Mouse (Mus musculus) myocyte (in vitro differentiated cells): ENCODE results near the gene Frmd4a.
A peak's percentile ranks its signal among the peaks of the same experiment; 100 is the strongest.

ENCODE experiments used
- CEBPB ChIP-seq: IDR thresholded peaks from 2 replicates; pipeline ENCODE4 v1.6.1; 2011; ENCODE audit warnings: mild to moderate bottlenecking, moderate library complexity; ENCODE audit not compliant: poor library complexity, insufficient read depth, severe bottlenecking
- E2F4 ChIP-seq: IDR thresholded peaks from one replicate; pipeline ENCODE4 v1.6.1; 2011; ENCODE audit warnings: mild to moderate bottlenecking, control low read depth, moderate library complexity; ENCODE audit not compliant: insufficient read depth
- MAX ChIP-seq: IDR thresholded peaks from one replicate; pipeline ENCODE4 v1.6.1; 2011; ENCODE audit warnings: low read depth, mild to moderate bottlenecking, control low read depth
- MYOD1 ChIP-seq, 3 experiments: IDR thresholded peaks; one replicate each; pipeline ENCODE4 v1.6.1; 2011; ENCODE audit warnings: control low read depth in 2 of 3, low read depth in 2 of 3, mild to moderate bottlenecking in 2 of 3, moderate library complexity in 1 of 3; ENCODE audit not compliant: insufficient read length in 2 of 3, control insufficient read depth in 1 of 3
- MYOG ChIP-seq, 3 experiments: IDR thresholded peaks; one replicate each; pipeline ENCODE4 v1.6.1; 2011; ENCODE audit warnings: control low read depth in 2 of 3, low read depth in 2 of 3, mild to moderate bottlenecking in 2 of 3; ENCODE audit not compliant: insufficient read length in 2 of 3, control insufficient read depth in 1 of 3, insufficient read depth in 1 of 3
- POLR2A ChIP-seq: IDR thresholded peaks from one replicate; pipeline ENCODE4 v1.6.1; 2011; ENCODE audit warnings: low read depth, mild to moderate bottlenecking, control low read depth, moderate library complexity; ENCODE audit not compliant: insufficient read length
- POLR2AphosphoS2 ChIP-seq: IDR thresholded peaks from one replicate; pipeline ENCODE4 v1.6.1; 2011; ENCODE audit warnings: low read depth, control low read depth; ENCODE audit not compliant: insufficient read length
- SRF ChIP-seq: IDR thresholded peaks from one replicate; pipeline ENCODE4 v1.6.1; 2011; ENCODE audit warnings: low read depth; ENCODE audit not compliant: control insufficient read depth, insufficient read length
- TCF12 ChIP-seq: IDR thresholded peaks from one replicate; pipeline ENCODE4 v1.6.1; 2011; ENCODE audit warnings: mild to moderate bottlenecking, control low read depth; ENCODE audit not compliant: poor library complexity, insufficient read depth, severe bottlenecking
- USF1 ChIP-seq: IDR thresholded peaks from one replicate; pipeline ENCODE4 v1.6.1; 2011; ENCODE audit warnings: low read depth, mild to moderate bottlenecking, control low read depth, moderate library complexity

DNA sequence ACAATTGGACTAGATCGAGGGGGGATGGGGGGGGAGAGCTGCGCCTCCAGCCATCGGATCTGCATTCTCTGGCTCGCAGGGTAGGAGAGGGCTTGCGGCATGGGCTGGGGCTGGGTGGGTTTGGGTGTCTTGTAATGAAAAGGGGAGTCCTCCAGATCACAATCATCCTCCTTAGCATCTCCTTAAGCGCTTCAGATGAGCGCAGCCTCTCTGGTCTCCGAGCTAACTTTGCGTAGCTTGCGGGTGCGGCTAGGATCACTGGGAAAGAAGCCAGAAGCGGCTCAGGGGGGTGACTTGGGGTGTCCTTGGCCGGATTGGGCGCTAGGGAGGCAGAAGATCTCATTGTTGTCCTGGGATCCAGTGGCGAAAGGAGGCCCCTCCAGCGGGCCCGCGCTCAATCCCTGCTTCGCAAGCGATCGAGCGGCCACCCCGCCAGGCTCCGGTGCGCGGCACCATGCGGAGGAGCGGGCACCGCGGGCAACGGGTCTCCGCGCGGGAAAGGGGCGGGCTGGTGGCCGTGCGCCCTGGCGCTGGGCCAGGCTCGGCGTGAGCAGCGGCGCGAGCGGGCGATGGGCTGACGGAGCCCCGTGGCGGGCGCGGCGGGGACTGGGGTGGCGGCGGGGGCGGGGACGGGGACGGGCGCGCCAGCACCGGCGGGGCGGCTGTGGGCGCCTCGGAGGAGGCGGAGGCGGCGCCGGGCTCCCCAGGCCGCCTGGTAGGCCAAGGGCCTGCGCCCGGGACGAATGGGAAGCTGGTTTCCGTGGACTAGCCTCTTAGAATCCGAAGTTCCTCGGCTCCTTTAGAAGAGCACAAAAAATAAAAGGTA lies 383.5 kb downstream of the Frmd4a start:
- TF ChIP-seq POLR2AphosphoS2 (peak; percentile 44), E2F4 (no peak), POLR2A (peak; percentile 77), CEBPB (no peak), MYOG (IDR thresholded peaks at IDR 0.05; ENCODE audit: control insufficient read depth in 1 of 3, insufficient read depth in 1 of 3, insufficient read length in 2 of 3, low read depth in 2 of 3) (peak in 1 of 3 experiments; percentile 2), MYOD1 (IDR thresholded peaks at IDR 0.05; ENCODE audit: control insufficient read depth in 1 of 3, insufficient read length in 2 of 3, low read depth in 2 of 3) (peak in 1 of 3 experiments; percentile 55), MAX (no peak), TCF12 (no peak), USF1 (no peak), SRF (no peak)
